Mouse (Mus musculus) heart, embryonic 10.5 days (tissue): Measurements from ENCODE around the gene Gm8094. TPM values are rescaled to one million over a fixed set of nuclear protein-coding genes. Genes with fewer than 3 reads are reported as not detected.
"Not testable (repeated sequence)": the region's sequence is repeated elsewhere in the genome, so short reads cannot be mapped to it uniquely, and the experiment has no call there.

Source experiments
- DNase-seq: peaks from one replicate; pipeline ENCODE4 v3.0.0-alpha.2; 2017; ENCODE audit warnings: low spot score
- H3K27ac ChIP-seq: fragments of 300-500 bp; sonication (generic); 2 replicates; pipeline ENCODE4 v1.5.1; 2016; ENCODE audit warnings: mild to moderate bottlenecking
- H3K27me3 ChIP-seq: fragments of 300-500 bp; sonication (generic); 2 replicates; pipeline ENCODE4 v1.6.1; 2016; ENCODE audit warnings: mild to moderate bottlenecking; ENCODE audit not compliant: poor library complexity, insufficient read depth, severe bottlenecking
- H3K36me3 ChIP-seq: fragments of 300-500 bp; sonication (generic); 2 replicates; pipeline ENCODE4 v1.6.1; 2016; ENCODE audit warnings: mild to moderate bottlenecking, moderate library complexity
- H3K4me1 ChIP-seq: fragments of 300-500 bp; sonication (generic); 2 replicates; pipeline ENCODE4 v1.6.1; 2016; ENCODE audit warnings: mild to moderate bottlenecking
- H3K4me3 ChIP-seq: fragments of 300-500 bp; sonication (generic); 2 replicates; pipeline ENCODE4 v1.5.1; 2016; ENCODE audit warnings: mild to moderate bottlenecking, moderate library complexity
- H3K9me3 ChIP-seq: fragments of 300-500 bp; sonication (generic); 2 replicates; pipeline ENCODE4 v1.6.1; 2016; ENCODE audit warnings: mild to moderate bottlenecking, moderate library complexity
- WGBS: fragments of 180-500 bp; shearing (Covaris S2); methylation state at CpG from one replicate; pipeline ENCODE4 v1.1.7; 2016; 5-methylcytosine and 5-hydroxymethylcytosine counted together
- polyA plus RNA-seq: library from polyadenylated mRNA; unstranded; fragments of >200 nt; fragmentation: Nextera tagmentation; extraction: Ambion mirVana; gene quantifications from 2 replicates; pipeline ENCODE4 v1.2.1, GENCODE M21; 2016

Gm8094 gene
- polyA plus RNA-seq = not detected in 2 replicates

GRCm38 (mm10) chr14:43076543-43076942 is at the start of gene Gm8094:
Gene Gm8094, minus strand, starts transcription at chr14:43076643.
- H3K27me3 ChIP-seq, H3K36me3 ChIP-seq: not testable (repeated sequence)

GRCm38 (mm10) chr14:43119673-43120072 is 43.2 kb upstream of the Gm8094 start:
- H3K4me1 ChIP-seq, H3K9me3 ChIP-seq, H3K4me3 ChIP-seq, H3K27me3 ChIP-seq, H3K36me3 ChIP-seq, H3K27ac ChIP-seq, DNase-seq: not testable (repeated sequence)
- 96% methylated on average over 3 of the region's 3 CpGs for WGBS

More at GRCm38 (mm10) chr14:43076543-43076942, at the start of gene Gm8094:
- 75% methylated on average over 2 of the region's 2 CpGs for WGBS
- H3K4me3 ChIP-seq, DNase-seq, H3K27ac ChIP-seq, H3K4me1 ChIP-seq, H3K9me3 ChIP-seq: not testable (repeated sequence)

GRCm38 (mm10) chr14:43100301-43100700 is 23.9 kb upstream of the Gm8094 start, which contains the start of gene Gm8104:
Gene Gm8104, plus strand, starts transcription at chr14:43100601.
- H3K9me3 ChIP-seq, H3K27me3 ChIP-seq, H3K4me1 ChIP-seq, DNase-seq, H3K4me3 ChIP-seq, H3K36me3 ChIP-seq, H3K27ac ChIP-seq: not testable (repeated sequence)
- WGBS = 79% methylated on average over 3 of the region's 3 CpGs

- DNase-seq, H3K27ac ChIP-seq, H3K4me1 ChIP-seq, H3K27me3 ChIP-seq, H3K9me3 ChIP-seq, H3K36me3 ChIP-seq, H3K4me3 ChIP-seq: not testable (repeated sequence)
- 30% methylated on average over 1 of the region's 14 CpGs for WGBS
Observed at GRCm38 (mm10) chr14:43089103-43089919, 12.9 kb upstream of the Gm8094 start.

GRCm38 (mm10) chr14:43084936-43085730 is 8.7 kb upstream of the Gm8094 start:
- H3K4me3 ChIP-seq, DNase-seq, H3K4me1 ChIP-seq, H3K27ac ChIP-seq, H3K9me3 ChIP-seq, H3K27me3 ChIP-seq, H3K36me3 ChIP-seq: not testable (repeated sequence)
- WGBS = 58% methylated on average over 1 of the region's 1 CpGs

GRCm38 (mm10) chr14:43060179-43060578 is 16.3 kb downstream of the Gm8094 start:
- H3K4me3 ChIP-seq, H3K4me1 ChIP-seq, DNase-seq, H3K27me3 ChIP-seq, H3K27ac ChIP-seq, H3K36me3 ChIP-seq, H3K9me3 ChIP-seq: not testable (repeated sequence)
- 66% methylated on average over 4 of the region's 4 CpGs for WGBS

GRCm38 (mm10) chr14:43058063-43058462 is 18.4 kb downstream of the Gm8094 start:
- H3K27ac ChIP-seq, H3K9me3 ChIP-seq, DNase-seq, H3K27me3 ChIP-seq, H3K4me3 ChIP-seq, H3K36me3 ChIP-seq, H3K4me1 ChIP-seq: not testable (repeated sequence)
- 75% methylated on average over 3 of the region's 3 CpGs for WGBS

Other genes with a start within 250 kb of the Gm8094 start
- not detected in 2 replicates for gene Gm21977, start 223.2 kb downstream of the Gm8094 start, polyA plus RNA-seq
- not detected in 2 replicates for gene Gm8082, start 83.0 kb downstream of the Gm8094 start, polyA plus RNA-seq
- not detected in 2 replicates for gene Gm10376, start 61.0 kb downstream of the Gm8094 start, polyA plus RNA-seq
- 0.10 TPM in 1 of 2 replicates, not detected in the other for gene Gm8104, start 24.0 kb upstream of the Gm8094 start, polyA plus RNA-seq
- not detected in 2 replicates for gene Gm7233, start 103.2 kb upstream of the Gm8094 start, polyA plus RNA-seq
- gene Gm8122, start 158.7 kb upstream of the Gm8094 start, polyA plus RNA-seq = not detected in 2 replicates
- not detected in 2 replicates for gene Gm8126, start 182.0 kb upstream of the Gm8094 start, polyA plus RNA-seq
- not detected in 2 replicates for gene Gm9732, start 198.4 kb upstream of the Gm8094 start, polyA plus RNA-seq
- gene Gm8127, start 217.2 kb upstream of the Gm8094 start, polyA plus RNA-seq = not detected in 2 replicates